Mouse (Mus musculus): ENCODE measurements around the gene Ripor3. TPM values are rescaled to one million over a fixed set of nuclear protein-coding genes. Genes with fewer than 3 reads are reported as not detected.
A peak's percentile ranks its signal among the peaks of the same experiment; 100 is the strongest.

Ripor3 gene
- total RNA-seq, 2 experiments from 2014 or later, result 1.6 to 1.7 TPM

- intact Hi-C loops (cut with DNase I; ENCODE audit: low total_unique reads), result no loop called here
- DNase-seq, result no peak
Observed at GRCm38 (mm10) chr2:167941745-167942176, 68.7 kb downstream of the Ripor3 start.

- DNase-seq, result no peak
- intact Hi-C loops (cut with DNase I; ENCODE audit: low total_unique reads), result no loop called here
Observed at GRCm38 (mm10) chr2:167941320-167941719, 69.1 kb downstream of the Ripor3 start.

- no peak for DNase-seq
- intact Hi-C loops (cut with DNase I; ENCODE audit: low total_unique reads), result no loop called here
Observed at GRCm38 (mm10) chr2:167940636-167941035, 69.8 kb downstream of the Ripor3 start.

GRCm38 (mm10) chr2:167939632-167940399 lies 70.6 kb downstream of the Ripor3 start:
- DNase-seq, result no peak
- intact Hi-C loops (cut with DNase I; ENCODE audit: low total_unique reads), result no loop called here

- DNase-seq, result no peak
- intact Hi-C loops (cut with DNase I; ENCODE audit: low total_unique reads), result no loop called here
Observed at GRCm38 (mm10) chr2:167939204-167939603, 71.2 kb downstream of the Ripor3 start.

GRCm38 (mm10) chr2:167938786-167939185 lies 71.6 kb downstream of the Ripor3 start:
- intact Hi-C loops (cut with DNase I; ENCODE audit: low total_unique reads), result no loop called here
- DNase-seq, result no peak

GRCm38 (mm10) chr2:167935956-167936355 lies 74.5 kb downstream of the Ripor3 start:
- no peak for DNase-seq
- intact Hi-C loops (cut with DNase I; ENCODE audit: low total_unique reads), result no loop called here

GRCm38 (mm10) chr2:167933397-167933796 lies 77.0 kb downstream of the Ripor3 start:
- no peak for DNase-seq
- intact Hi-C loops (cut with DNase I; ENCODE audit: low total_unique reads), result no loop called here

GRCm38 (mm10) chr2:167932727-167933231 lies 77.6 kb downstream of the Ripor3 start:
- no peak for DNase-seq
- intact Hi-C loops (cut with DNase I; ENCODE audit: low total_unique reads), result no loop called here

GRCm38 (mm10) chr2:167931985-167932726 lies 78.3 kb downstream of the Ripor3 start, which contains the start of gene Ptpn1:
Gene Ptpn1, plus strand, starts transcription at chr2:167932057.
- DNase-seq, result peak; percentile 99
- intact Hi-C loops (cut with DNase I; ENCODE audit: low total_unique reads), result no loop called here

- intact Hi-C loops (cut with DNase I; ENCODE audit: low total_unique reads), result no loop called here
- no peak for DNase-seq
Observed at GRCm38 (mm10) chr2:167930975-167931374, 79.4 kb downstream of the Ripor3 start.

Other genes starting within 250 kb of the Ripor3 start
- gene Ptpn1, start 78.6 kb downstream of the Ripor3 start, total RNA-seq (2021), result 10 to 100 TPM; 13.9 to 15.6 TPM
- 1 to 10 TPM in 1 of 2 experiments, under 1 TPM in 1; 0.74 to 1.4 TPM for gene Pard6b, start 70.4 kb upstream of the Ripor3 start, total RNA-seq (2021)
- gene Adnp, start 196.5 kb upstream of the Ripor3 start, total RNA-seq (2021), result 10 to 100 TPM; 19.4 to 23.0 TPM
- gene Gm20716, start 219.7 kb upstream of the Ripor3 start, total RNA-seq (2021), result 10 to 100 TPM; 10.2 to 13.0 TPM
- gene Dpm1, start 220.0 kb upstream of the Ripor3 start, total RNA-seq (2021), result 10 to 100 TPM; 51.4 to 52.3 TPM
- 1 to 10 TPM; 4.0 to 4.7 TPM for gene Mocs3, start 220.0 kb upstream of the Ripor3 start, total RNA-seq (2021)

Measured in gastrocnemius, postnatal 14 days (tissue).